Mouse (Mus musculus): Measurements from ENCODE around the gene Rasl10a. TPM values are rescaled to one million over a fixed set of nuclear protein-coding genes. Genes with fewer than 3 reads are reported as not detected.
A peak's percentile ranks its signal among the peaks of the same experiment; 100 is the strongest.

Gene Rasl10a
- polyA plus RNA-seq, 1 experiment, result 2.9 TPM

DNA sequence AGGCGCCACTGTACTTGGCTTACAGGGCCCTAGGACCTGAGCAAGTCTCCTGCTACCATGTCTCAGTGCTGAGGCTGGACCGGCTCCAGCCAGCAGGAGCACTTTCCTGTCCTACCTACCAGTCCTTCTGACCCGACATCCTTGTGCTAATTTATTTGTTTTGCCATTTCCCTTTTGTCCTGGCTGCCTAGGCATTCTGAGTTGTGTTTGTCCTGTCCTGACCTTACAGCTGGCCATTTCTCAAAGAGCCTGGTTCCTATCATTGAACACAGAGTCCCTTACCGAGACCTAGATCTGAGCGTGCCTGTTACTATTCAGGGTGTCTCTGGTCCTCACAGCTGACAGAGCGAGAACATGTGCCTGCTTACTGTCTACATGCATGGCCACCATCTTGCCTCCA is 3.1 kb upstream of the Rasl10a start:
- TF ChIP-seq CTCF (IDR thresholded peaks at IDR 0.05; ENCODE audit: borderline replicate concordance, insufficient read depth, low read depth, low read length) (no peak), POLR2A (IDR thresholded peaks at IDR 0.05; ENCODE audit: borderline replicate concordance, insufficient read depth, low read length) (no peak)
- Histone ChIP-seq H3K27ac (ENCODE audit: insufficient read depth, low read length) (no peak overlapping the region), H3K4me3 (replicated peaks; ENCODE audit: insufficient read depth, low read depth, low read length) (no peak overlapping the region), H3K4me1 (ENCODE audit: control insufficient read depth, insufficient read depth, low read length) (peaks cover 9% of the 10 kb centered on the region), H3K27me3 (ENCODE audit: control insufficient read depth, insufficient read depth, low read length) (no peaks in the 10 kb centered on the region; the same call in 1 of the 2 replicates)
- 85% methylated on average over 6 of the region's 6 CpGs for WGBS
- DNase-seq, result no peak

DNA sequence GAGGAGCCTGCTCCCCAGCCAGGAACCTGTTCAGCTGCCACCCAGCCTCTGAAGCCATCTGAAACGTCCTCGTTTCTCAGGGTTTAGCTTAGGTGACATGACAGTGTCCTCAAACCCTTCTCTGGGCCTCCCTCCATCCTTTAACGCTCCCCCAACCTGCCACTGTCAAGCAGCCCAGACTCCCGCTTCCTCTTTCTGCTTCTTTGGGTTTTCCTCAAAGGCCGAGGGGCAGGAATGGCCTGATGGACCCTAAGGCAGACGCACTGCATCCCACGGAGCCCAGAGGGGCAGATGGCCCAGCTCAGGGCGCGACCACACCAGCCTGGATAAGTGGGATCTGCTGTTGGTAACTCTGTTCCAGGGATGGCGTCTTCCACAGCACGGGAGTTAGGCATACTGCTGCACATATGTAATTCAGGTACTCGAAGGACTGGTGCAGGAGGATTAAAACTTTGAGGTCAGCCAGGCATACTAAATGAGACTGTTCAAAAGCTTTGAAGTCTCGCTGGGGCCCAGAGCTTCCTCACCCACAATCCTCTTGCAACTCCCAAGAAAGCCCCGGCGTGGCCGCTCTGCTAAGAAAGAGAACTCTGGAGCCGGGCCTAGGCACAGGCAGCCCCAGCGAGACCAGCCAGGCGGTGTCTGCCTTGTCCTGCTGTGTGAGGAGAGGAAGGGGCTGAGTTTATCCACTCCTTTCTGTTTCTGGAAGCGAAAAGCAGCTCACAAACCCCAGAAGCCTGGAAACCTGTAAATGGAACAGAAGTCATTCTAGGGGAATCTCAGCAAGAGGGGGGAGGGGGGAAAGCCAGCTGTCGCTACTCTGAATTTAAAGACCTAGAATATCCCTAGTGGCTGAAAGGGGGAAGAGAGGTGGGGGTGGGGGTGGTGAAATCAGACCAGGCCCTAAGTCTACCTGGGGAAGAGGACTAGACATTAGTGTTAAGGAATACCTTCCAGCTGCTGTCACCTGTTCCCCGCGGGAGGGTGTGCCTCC is 1.7 kb upstream of the Rasl10a start:
- Histone ChIP-seq H3K27me3 (ENCODE audit: control insufficient read depth, insufficient read depth, low read length) (no peaks in the 10 kb centered on the region; the same call in 1 of the 2 replicates), H3K4me3 (replicated peaks; ENCODE audit: insufficient read depth, low read depth, low read length) (no peak overlapping the region), H3K27ac (ENCODE audit: insufficient read depth, low read length) (no peak overlapping the region), H3K4me1 (ENCODE audit: control insufficient read depth, insufficient read depth, low read length) (peaks cover 9% of the 10 kb centered on the region)
- DNase-seq, result no peak
- WGBS, result 71% methylated on average over 23 of the region's 23 CpGs
- no peak for TF ChIP-seq POLR2A (IDR thresholded peaks at IDR 0.05; ENCODE audit: borderline replicate concordance, insufficient read depth, low read length)
- TF ChIP-seq CTCF (IDR thresholded peaks at IDR 0.05; ENCODE audit: borderline replicate concordance, insufficient read depth, low read depth, low read length), result no peak

DNA sequence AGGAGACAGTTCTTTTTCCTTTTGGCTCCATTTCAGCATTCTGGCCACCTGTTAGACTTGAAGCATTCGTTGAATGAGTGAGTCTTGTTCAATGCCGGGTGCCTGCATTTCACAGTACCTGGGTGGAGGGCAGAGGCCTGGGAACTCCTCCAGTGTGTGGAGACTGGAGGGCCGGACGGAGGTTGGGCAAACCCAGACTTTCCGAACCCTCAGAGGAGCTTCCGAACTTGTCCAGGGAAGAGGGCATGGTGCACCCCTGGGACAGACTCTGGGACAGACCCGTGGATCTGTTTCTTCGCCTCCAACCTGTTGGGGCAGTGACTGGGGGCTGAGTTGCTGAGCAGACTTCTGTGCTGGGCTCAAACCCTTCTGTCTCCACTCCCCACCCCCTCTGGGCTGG is 864 bp upstream of the Rasl10a start:
- no peaks in the 10 kb centered on the region; the same call in 1 of the 2 replicates for H3K27me3 ChIP-seq (ENCODE audit: control insufficient read depth, insufficient read depth, low read length)
- DNase-seq, result no peak
- no peak overlapping the region for H3K27ac ChIP-seq (ENCODE audit: insufficient read depth, low read length)
- peaks cover 11% of the 10 kb centered on the region for H3K4me1 ChIP-seq (ENCODE audit: control insufficient read depth, insufficient read depth, low read length)
- TF ChIP-seq POLR2A (IDR thresholded peaks at IDR 0.05; ENCODE audit: borderline replicate concordance, insufficient read depth, low read length) (no peak), CTCF (IDR thresholded peaks at IDR 0.05; ENCODE audit: borderline replicate concordance, insufficient read depth, low read depth, low read length) (no peak)
- no peak overlapping the region for H3K4me3 ChIP-seq (replicated peaks; ENCODE audit: insufficient read depth, low read depth, low read length)
- WGBS, result 67% methylated on average over 8 of the region's 8 CpGs

DNA sequence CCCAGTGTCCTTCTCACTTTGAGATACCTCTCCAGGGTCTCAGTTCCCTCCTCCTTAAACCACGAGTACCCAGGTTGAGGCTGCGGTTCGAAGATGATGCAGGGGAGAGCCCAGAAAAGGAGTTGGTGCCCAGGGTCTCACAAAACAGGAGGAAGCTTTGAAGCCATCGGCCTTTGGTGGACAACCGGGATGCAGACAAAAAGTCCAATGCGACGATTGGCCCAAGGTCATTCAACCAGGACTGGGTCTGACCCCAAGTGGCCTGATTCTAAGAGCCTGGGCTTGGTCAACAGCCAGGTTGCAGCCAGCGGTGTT is 430 bp upstream of the Rasl10a start:
- H3K27me3 ChIP-seq (ENCODE audit: control insufficient read depth, insufficient read depth, low read length), result no peaks in the 10 kb centered on the region; the same call in 1 of the 2 replicates
- WGBS, result 55% methylated on average over 8 of the region's 8 CpGs
- H3K4me1 ChIP-seq (ENCODE audit: control insufficient read depth, insufficient read depth, low read length), result peaks cover 15% of the 10 kb centered on the region
- no peak for DNase-seq
- H3K4me3 ChIP-seq (replicated peaks; ENCODE audit: insufficient read depth, low read depth, low read length), result no peak overlapping the region
- TF ChIP-seq CTCF (IDR thresholded peaks at IDR 0.05; ENCODE audit: borderline replicate concordance, insufficient read depth, low read depth, low read length) (no peak), POLR2A (IDR thresholded peaks at IDR 0.05; ENCODE audit: borderline replicate concordance, insufficient read depth, low read length) (no peak)
- no peak overlapping the region for H3K27ac ChIP-seq (ENCODE audit: insufficient read depth, low read length)

DNA sequence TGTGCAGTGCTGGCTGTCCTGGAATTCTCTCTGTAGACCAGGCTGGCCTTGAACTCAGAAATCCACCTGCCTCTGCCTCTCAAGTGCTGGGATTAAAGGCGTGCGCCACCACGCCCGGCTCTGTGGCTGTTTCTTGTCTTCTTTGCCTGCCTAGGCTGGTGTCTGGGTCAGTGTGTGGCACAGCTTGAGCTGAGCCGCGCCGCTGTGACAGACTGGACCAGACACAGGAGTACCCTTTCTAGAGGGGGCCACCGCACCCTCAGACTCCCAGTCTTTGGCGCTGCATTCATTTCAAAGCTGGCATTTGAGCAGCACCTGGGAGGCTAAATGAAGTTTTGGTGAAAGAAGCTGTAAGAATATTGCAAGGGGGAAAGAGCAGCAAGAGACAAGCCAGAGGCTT is 855 bp downstream of the Rasl10a start:
- H3K27me3 ChIP-seq (ENCODE audit: control insufficient read depth, insufficient read depth, low read length), result no peaks in the 10 kb centered on the region; the same call in 1 of the 2 replicates
- DNase-seq, result no peak
- no peak overlapping the region for H3K27ac ChIP-seq (ENCODE audit: insufficient read depth, low read length)
- peaks cover 25% of the 10 kb centered on the region for H3K4me1 ChIP-seq (ENCODE audit: control insufficient read depth, insufficient read depth, low read length)
- H3K4me3 ChIP-seq (replicated peaks; ENCODE audit: insufficient read depth, low read depth, low read length), result no peak overlapping the region
- no peak for TF ChIP-seq POLR2A (IDR thresholded peaks at IDR 0.05; ENCODE audit: borderline replicate concordance, insufficient read depth, low read length)
- no peak for TF ChIP-seq CTCF (IDR thresholded peaks at IDR 0.05; ENCODE audit: borderline replicate concordance, insufficient read depth, low read depth, low read length)
- 36% methylated on average over 9 of the region's 9 CpGs for WGBS

DNA sequence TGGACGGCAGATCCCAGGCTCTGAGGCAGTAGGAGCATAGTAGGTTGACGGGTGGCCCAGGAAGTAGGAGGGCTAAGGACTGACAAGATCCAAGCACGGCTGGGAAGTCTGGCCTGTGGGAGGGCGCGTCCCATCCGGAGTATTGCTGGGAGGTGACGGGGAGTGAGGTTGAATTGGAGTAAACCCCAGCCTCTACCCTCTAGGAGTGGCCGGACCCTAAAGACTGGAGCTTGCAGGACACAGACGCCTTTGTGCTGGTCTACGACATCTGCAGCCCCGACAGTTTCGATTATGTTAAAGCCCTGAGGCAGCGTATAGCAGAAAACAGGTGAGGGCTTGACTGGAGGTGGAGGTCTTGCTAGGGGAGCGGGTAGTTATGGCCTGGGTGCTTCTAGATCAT is 1.3 kb downstream of the Rasl10a start:
- no peak overlapping the region for H3K4me3 ChIP-seq (replicated peaks; ENCODE audit: insufficient read depth, low read depth, low read length)

DNA sequence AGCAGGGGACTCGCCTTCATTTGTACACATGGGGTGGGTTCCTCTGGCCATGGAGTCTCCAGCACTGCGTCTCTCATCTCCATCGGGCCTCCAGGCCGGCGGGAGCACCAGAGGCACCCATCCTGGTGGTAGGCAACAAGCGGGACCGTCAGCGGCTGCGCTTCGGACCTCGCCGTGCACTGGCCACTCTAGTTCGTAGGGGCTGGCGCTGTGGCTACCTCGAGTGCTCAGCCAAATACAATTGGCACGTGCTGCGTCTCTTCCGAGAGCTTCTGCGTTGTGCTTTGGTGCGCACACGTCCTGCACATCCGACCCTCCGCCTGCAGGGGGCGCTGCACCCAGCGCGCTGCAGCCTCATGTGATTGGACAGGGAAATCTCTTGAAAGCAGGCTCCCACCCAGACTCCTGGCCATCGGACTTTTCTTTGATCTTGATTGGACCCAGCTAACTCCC is 1.8 kb downstream of the Rasl10a start:
- no peak for TF ChIP-seq POLR2A (IDR thresholded peaks at IDR 0.05; ENCODE audit: borderline replicate concordance, insufficient read depth, low read length)
- peak; percentile 66 for TF ChIP-seq CTCF (IDR thresholded peaks at IDR 0.05; ENCODE audit: borderline replicate concordance, insufficient read depth, low read depth, low read length)
- H3K4me1 ChIP-seq (ENCODE audit: control insufficient read depth, insufficient read depth, low read length), result peaks cover 25% of the 10 kb centered on the region
- H3K27me3 ChIP-seq (ENCODE audit: control insufficient read depth, insufficient read depth, low read length), result no peaks in the 10 kb centered on the region; the same call in 1 of the 2 replicates
- no peak overlapping the region for H3K27ac ChIP-seq (ENCODE audit: insufficient read depth, low read length)
- WGBS, result 11% methylated on average over 27 of the region's 27 CpGs
- DNase-seq, result no peak
- H3K4me3 ChIP-seq (replicated peaks; ENCODE audit: insufficient read depth, low read depth, low read length), result no peak overlapping the region

More for the DNA sequence above, 1.3 kb downstream of the Rasl10a start:
- 37% methylated on average over 14 of the region's 14 CpGs for WGBS
- no peaks in the 10 kb centered on the region; the same call in 1 of the 2 replicates for H3K27me3 ChIP-seq (ENCODE audit: control insufficient read depth, insufficient read depth, low read length)
- no peak for DNase-seq
- no peak overlapping the region for H3K27ac ChIP-seq (ENCODE audit: insufficient read depth, low read length)
- no peak for TF ChIP-seq POLR2A (IDR thresholded peaks at IDR 0.05; ENCODE audit: borderline replicate concordance, insufficient read depth, low read length)
- TF ChIP-seq CTCF (IDR thresholded peaks at IDR 0.05; ENCODE audit: borderline replicate concordance, insufficient read depth, low read depth, low read length), result no peak
- H3K4me1 ChIP-seq (ENCODE audit: control insufficient read depth, insufficient read depth, low read length), result peaks cover 25% of the 10 kb centered on the region
